Mouse (Mus musculus): ENCODE measurements around the gene Cd300a. TPM values are rescaled to one million over a fixed set of nuclear protein-coding genes. Genes with fewer than 3 reads are reported as not detected.
A peak's percentile ranks its signal among the peaks of the same experiment; 100 is the strongest.

The Cd300a gene
- 0.49 TPM in 2 replicates for polyA plus RNA-seq (2015; fragmentation: Nextera tagmentation; extraction: Ambion mirVana)

DNA sequence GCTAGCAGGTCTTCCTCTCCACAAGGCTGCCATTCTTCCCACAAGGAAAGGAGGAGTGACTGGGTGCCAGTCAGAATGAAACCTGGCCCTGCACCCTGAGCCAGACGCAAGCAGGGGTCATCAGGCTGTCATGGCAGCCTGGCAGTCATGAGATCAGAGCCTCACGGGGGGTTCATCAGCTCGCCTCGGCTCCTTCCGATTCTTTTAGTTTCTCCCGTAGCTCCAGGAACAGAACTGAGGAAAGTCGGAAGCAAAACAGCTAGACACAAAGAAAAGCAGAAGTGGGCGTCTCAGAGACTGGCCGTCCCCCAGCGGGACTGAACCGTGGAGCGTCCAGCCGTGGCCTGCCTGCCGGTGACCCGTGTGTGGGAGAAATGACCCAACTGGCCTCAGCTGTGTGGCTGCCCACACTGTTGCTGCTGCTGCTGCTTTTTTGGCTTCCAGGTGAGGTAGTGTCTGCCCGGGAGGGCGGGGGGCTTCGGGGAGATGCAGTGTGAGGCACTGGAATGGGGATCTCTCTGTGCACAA, at the start of gene Cd300a:
Gene Cd300a (plus strand): TSS at position 51 of the 528 bp plus-strand sequence.
- H3K9ac ChIP-seq = no peak within 1 kb of the TSS; the same call in 1 of the 2 replicates
- no peaks in the 10 kb centered on the region for H3K36me3 ChIP-seq (ENCODE audit: poor library complexity, severe bottlenecking)
- no peak for ATAC-seq
- no peak within 1 kb of the TSS for H3K4me3 ChIP-seq
- H3K27me3 ChIP-seq = no peaks in the 10 kb centered on the region
- H3K27ac ChIP-seq = no peak within 1 kb of the TSS
- no peak within 1 kb of the TSS for H3K4me2 ChIP-seq
- H3K9me3 ChIP-seq (replicated peaks) = no peaks in the 10 kb centered on the region
- WGBS = 74% methylated on average over 18 of the region's 18 CpGs
- no peaks in the 10 kb centered on the region for H3K4me1 ChIP-seq

DNA sequence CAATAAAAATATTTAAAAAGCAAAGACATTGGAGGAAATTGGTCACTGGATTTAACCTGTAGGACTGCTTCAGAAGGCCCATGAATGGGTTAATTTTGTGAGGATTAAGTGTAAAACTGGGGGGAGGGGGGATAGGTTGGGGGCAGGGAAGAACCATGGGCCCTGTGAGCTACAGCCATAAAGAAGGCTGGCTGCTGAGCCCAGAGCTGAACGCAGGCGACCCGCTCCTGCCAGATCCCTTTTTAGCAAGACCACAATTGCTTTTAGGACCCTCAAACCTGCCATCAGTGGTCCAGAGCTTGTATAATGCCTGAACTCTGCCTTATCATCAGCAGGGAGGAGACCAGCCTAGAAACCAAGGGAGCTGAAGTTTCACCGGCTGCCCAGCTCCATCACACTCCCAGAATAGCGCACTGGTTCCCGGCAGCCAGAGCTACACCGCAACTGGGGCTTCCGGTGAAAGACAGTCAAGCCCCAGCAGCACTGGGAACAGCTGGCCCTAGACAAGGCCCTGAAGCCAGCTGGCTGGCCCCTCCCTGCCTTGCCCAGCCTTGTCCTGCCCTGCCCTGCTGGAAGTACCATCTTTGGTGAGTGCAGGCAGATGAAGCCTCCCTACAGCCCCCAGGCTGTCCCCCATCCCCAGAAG, 45.9 kb upstream of the Cd300a start:
- Histone ChIP-seq H3K27me3 (peaks cover 4% of the 10 kb centered on the region), H3K9me3 (replicated peaks) (0 out of 2 replicates have a peak, but pooled peaks cover 5% of the 10 kb centered on the region), H3K4me3 (no peak overlapping the region), H3K27ac (no peak overlapping the region), H3K4me1 (peaks cover 6% of the 10 kb centered on the region), H3K36me3 (ENCODE audit: poor library complexity, severe bottlenecking) (no peaks in the 10 kb centered on the region), H3K9ac (peak overlapping the region; percentile 38; the same call in 1 of the 2 replicates), H3K4me2 (no peak overlapping the region)
- 5% methylated on average over 8 of the region's 8 CpGs for WGBS
- ATAC-seq = peak; percentile 50; the same call in 1 of the 2 replicates

DNA sequence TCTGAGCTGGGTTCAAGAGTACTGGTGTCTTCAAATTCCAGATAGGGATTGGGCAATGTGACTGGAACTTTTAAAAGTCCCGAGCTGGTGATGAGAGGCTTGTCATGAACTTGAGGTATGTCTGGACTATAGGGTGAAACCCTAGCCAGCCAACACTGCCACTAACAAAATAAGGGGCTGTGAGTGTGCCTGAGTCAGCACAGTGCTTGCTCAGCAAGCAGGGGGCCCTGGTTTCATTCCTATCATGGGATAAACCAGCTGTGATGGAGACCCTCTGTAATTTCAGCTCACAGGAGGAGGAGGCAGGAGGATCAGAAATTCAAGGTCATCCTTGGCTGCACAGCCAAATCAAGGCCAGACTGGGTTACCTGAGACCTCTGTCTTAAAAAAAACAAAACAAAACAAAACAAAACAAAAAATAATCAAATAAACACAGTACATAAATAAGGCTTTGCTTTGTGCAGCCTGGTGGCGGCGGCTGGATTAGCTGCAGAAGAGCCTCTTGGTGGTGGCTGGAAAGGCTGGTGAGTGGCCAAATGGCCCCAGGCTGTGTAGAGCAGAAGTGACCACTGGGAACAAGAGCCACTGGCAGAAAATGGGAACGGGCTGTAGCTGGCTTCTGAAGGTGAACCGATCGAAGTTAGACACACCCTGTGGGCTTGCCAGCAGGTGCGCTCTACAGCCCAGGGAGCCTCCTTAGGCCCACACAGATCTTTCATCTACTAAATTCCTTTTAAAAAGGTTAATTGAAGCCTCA, 45.2 kb upstream of the Cd300a start:
- H3K4me3 ChIP-seq = no peak overlapping the region
- H3K27ac ChIP-seq = no peak overlapping the region
- H3K9me3 ChIP-seq (replicated peaks) = 0 out of 2 replicates have a peak, but pooled peaks cover 5% of the 10 kb centered on the region
- H3K27me3 ChIP-seq = peaks cover 11% of the 10 kb centered on the region
- no peak overlapping the region for H3K4me2 ChIP-seq
- H3K9ac ChIP-seq = peak overlapping the region; percentile 38; the same call in 1 of the 2 replicates
- no peak for ATAC-seq
- H3K4me1 ChIP-seq = peaks cover 6% of the 10 kb centered on the region
- H3K36me3 ChIP-seq (ENCODE audit: poor library complexity, severe bottlenecking) = no peaks in the 10 kb centered on the region
- WGBS = 68% methylated on average over 7 of the region's 7 CpGs

DNA sequence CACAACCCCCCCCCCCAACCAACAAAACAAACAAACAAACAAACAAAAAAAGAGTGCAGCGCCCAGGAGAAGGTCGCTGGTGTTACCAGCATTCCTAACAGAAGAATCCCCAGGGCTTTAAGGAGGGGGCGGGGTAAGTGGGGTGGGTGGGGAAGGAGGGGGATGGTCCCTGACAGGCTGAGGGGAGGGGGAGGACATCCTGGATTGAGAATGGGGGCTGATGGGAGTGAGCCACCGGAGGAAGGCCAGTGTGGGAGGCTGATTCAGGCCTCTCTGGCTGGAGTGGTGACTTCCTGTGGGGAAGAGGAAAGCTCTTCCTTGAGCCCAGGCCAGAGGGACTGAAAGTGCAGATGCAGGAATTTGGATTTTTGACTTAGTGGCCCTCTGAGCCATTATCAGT, 43.5 kb upstream of the Cd300a start:
- no peak overlapping the region for H3K9ac ChIP-seq
- WGBS = 81% methylated on average over 4 of the region's 4 CpGs
- no peak for ATAC-seq
- H3K27me3 ChIP-seq = peaks cover 28% of the 10 kb centered on the region
- peaks cover 20% of the 10 kb centered on the region for H3K4me1 ChIP-seq
- H3K27ac ChIP-seq = no peak overlapping the region
- no peak overlapping the region for H3K4me2 ChIP-seq
- H3K4me3 ChIP-seq = no peak overlapping the region
- H3K36me3 ChIP-seq (ENCODE audit: poor library complexity, severe bottlenecking) = no peaks in the 10 kb centered on the region
- H3K9me3 ChIP-seq (replicated peaks) = no peaks in the 10 kb centered on the region

DNA sequence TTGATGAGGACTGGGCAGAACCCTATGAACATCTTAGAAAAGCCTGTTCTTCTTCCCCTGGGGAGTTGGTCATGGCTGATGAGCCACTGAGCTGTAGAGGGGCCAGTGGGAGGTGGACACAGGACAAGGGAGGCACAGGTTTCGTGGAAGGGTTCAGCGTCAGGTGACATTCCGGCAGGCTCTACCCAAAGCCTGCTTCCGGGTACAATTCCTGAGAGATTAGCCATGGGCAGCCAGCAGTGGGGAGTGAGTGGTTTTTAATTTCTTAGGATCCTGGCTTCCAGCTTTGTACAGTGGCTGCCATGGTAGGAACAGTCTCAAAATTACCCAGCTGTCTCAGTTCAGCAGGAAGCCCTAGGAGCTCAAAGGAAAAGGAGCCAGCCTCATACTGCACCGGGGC, 42.8 kb upstream of the Cd300a start:
- H3K27ac ChIP-seq = no peak overlapping the region
- H3K4me3 ChIP-seq = no peak overlapping the region
- 82% methylated on average over 5 of the region's 5 CpGs for WGBS
- H3K4me1 ChIP-seq = peaks cover 27% of the 10 kb centered on the region
- H3K27me3 ChIP-seq = peaks cover 35% of the 10 kb centered on the region
- H3K9ac ChIP-seq = no peak overlapping the region
- no peaks in the 10 kb centered on the region for H3K9me3 ChIP-seq (replicated peaks)
- no peak for ATAC-seq
- no peak overlapping the region for H3K4me2 ChIP-seq
- no peaks in the 10 kb centered on the region for H3K36me3 ChIP-seq (ENCODE audit: poor library complexity, severe bottlenecking)

DNA sequence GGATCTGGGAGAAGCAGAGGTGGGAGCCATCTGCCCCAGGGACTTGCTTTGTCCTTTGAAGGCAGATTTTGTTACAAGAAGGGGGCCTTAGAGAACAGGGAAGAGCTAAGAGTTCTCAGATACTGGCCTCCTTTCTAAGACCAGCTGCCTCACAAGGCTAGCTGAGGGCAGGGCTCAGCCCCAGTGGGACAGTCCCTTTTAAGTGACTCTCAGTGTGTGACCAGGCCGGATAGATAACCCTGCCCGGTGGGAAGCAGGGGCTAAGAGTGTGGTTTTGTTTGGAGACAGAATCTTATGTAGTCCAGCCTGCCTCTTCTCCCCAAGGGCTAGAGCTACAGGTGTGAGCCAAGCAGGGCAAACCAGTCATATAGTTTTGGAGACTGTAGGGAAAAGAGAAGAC, 40.3 kb upstream of the Cd300a start:
- no peaks in the 10 kb centered on the region for H3K36me3 ChIP-seq (ENCODE audit: poor library complexity, severe bottlenecking)
- no peak overlapping the region for H3K4me3 ChIP-seq
- H3K9me3 ChIP-seq (replicated peaks) = no peaks in the 10 kb centered on the region
- H3K4me1 ChIP-seq = peaks cover 29% of the 10 kb centered on the region
- no peak overlapping the region for H3K9ac ChIP-seq
- no peak overlapping the region for H3K27ac ChIP-seq
- H3K4me2 ChIP-seq = no peak overlapping the region
- WGBS = 6% methylated on average over 2 of the region's 2 CpGs
- peaks cover 60% of the 10 kb centered on the region for H3K27me3 ChIP-seq
- ATAC-seq = no peak

DNA sequence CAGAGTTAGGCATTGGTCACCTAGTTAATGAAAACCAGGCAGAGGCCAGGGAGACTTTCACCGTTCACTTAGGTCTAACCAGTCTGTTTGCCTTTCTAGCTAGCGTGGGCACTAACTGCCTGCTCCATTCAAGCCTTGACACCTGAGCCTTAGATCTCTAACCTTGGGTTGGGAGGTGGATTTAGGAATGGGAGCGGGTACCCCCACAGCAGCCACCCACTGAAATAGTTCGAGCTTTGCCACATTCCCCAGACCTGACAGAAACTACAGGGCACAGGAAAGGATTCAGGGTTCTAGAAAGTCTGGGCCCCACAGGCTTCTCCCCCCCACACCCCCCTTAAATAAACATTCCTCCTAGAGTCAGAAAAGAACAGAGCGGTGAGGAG, 39.8 kb upstream of the Cd300a start:
- no peak overlapping the region for H3K4me3 ChIP-seq
- no peak overlapping the region for H3K27ac ChIP-seq
- peaks cover 65% of the 10 kb centered on the region for H3K27me3 ChIP-seq
- no peak for ATAC-seq
- peak overlapping the region; percentile 98 for H3K4me2 ChIP-seq
- WGBS = 21% methylated on average over 5 of the region's 5 CpGs
- peaks cover 29% of the 10 kb centered on the region for H3K4me1 ChIP-seq
- H3K36me3 ChIP-seq (ENCODE audit: poor library complexity, severe bottlenecking) = no peaks in the 10 kb centered on the region
- no peak overlapping the region for H3K9ac ChIP-seq
- H3K9me3 ChIP-seq (replicated peaks) = no peaks in the 10 kb centered on the region

DNA sequence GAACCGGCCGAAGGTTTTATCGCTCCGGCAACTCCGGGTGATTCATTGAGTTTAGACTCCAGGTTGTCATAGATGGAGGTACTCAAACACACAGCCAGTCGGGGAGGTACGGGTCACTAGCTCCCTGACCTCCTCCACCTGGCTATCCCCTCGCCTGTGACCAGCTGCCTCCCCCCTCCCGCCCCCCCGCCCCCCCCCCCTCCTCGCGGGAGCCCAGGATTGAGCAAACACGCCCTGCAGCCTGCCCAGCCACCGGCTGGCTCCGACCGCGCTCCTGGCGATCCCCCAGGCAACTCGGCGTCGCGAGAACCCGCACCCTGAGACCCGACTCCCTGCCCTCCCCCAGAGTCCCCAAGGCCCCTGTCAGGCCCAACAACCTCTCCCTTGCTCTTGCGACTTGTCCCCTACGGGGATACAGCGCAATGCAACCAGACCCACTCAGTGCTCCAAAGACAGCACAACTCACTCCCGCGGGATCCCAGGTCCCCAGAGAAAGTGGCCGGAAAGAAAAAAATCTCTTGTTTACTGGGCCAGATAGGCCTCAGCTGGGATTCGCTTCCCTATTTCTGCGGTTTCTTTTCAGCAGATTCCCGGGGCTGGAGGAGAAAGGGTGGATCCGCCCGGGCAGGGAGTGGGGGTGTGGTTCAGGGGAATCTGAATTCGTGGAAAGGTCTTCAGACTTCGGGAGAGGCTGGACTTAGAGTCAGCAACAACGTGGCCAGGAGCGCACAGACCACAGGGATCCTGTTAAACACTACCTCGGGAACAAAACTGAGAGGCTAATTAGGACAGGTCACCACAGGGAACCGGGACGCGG, 39.2 kb upstream of the Cd300a start, which contains the start of gene Gprc5c:
Gene Gprc5c (plus strand): TSS at position 701 of the 817 bp plus-strand sequence.
- H3K36me3 ChIP-seq (ENCODE audit: poor library complexity, severe bottlenecking) = no peaks in the 10 kb centered on the region
- no peak within 1 kb of the TSS for H3K27ac ChIP-seq
- H3K9ac ChIP-seq = peak within 1 kb of the TSS; percentile 66
- ATAC-seq = no peak; the same call in 1 of the 2 replicates
- peaks cover 29% of the 10 kb centered on the region for H3K4me1 ChIP-seq
- WGBS = under 1% methylated on average over 27 of the region's 43 CpGs
- peaks cover 65% of the 10 kb centered on the region for H3K27me3 ChIP-seq
- no peaks in the 10 kb centered on the region for H3K9me3 ChIP-seq (replicated peaks)
- H3K4me2 ChIP-seq = peak within 1 kb of the TSS; percentile 98
- peak within 1 kb of the TSS; percentile 64 for H3K4me3 ChIP-seq

DNA sequence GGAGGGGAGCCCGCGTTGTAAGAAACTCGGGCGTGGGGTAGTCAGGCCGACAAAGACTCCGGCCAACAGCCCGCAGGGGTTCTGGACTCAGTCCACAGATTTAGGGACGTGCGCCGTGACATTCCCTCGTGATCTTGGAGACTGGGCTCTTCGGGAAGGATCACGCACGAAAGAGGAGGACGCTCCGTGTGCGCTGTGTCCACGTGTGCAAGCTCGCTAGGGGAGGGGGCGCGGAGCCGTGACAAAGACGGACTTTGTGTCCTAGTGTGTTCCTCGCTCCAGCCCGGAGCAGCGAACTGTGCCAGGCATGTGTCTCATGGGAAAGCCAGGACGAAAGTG, 38.6 kb upstream of the Cd300a start:
- no peaks in the 10 kb centered on the region for H3K36me3 ChIP-seq (ENCODE audit: poor library complexity, severe bottlenecking)
- peak overlapping the region; percentile 98 for H3K4me2 ChIP-seq
- peak overlapping the region; percentile 66 for H3K9ac ChIP-seq
- H3K9me3 ChIP-seq (replicated peaks) = no peaks in the 10 kb centered on the region
- no peak overlapping the region for H3K27ac ChIP-seq
- H3K27me3 ChIP-seq = peaks cover 65% of the 10 kb centered on the region
- H3K4me1 ChIP-seq = peaks cover 29% of the 10 kb centered on the region
- no peak; the same call in 1 of the 2 replicates for ATAC-seq
- under 1% methylated on average over 27 of the region's 27 CpGs for WGBS
- peak overlapping the region; percentile 64 for H3K4me3 ChIP-seq

DNA sequence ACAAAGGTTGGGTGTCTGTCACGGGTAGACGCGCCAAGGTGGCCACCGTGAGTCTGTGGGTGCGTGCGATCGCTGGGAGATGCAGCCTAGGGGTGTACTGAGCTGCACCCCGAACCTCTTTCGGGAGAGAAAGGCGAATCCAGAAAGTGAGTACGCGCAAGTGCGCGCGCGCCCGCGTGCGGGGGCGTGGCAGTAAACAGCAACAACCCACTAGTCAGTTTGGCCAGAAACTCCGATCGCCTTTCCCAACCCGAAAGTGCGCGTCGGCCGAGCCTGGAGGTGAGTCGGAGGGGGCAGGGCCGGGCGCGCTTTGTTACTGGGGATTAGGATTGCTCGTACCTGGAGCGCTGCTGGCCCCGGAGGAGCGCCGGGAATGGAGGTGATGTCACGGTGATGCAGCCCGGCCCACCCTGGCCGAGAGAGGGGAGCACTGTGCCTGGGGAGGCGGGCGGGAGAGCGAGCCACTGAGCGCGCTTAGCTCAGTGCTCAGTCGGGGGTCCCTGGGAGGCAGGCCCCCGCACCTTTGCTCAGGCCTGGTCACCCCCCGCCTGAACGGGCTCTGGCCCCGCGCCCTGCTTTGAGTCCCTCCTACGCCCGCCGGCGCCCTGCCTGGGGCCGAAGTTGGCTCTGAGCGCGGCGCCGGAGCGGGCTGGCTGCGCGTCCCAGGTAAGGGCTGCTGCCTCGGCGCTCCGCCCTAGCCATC, 38.1 kb upstream of the Cd300a start:
- under 1% methylated on average over 55 of the region's 65 CpGs for WGBS
- no peaks in the 10 kb centered on the region for H3K36me3 ChIP-seq (ENCODE audit: poor library complexity, severe bottlenecking)
- H3K27ac ChIP-seq = no peak overlapping the region
- peaks cover 65% of the 10 kb centered on the region for H3K27me3 ChIP-seq
- H3K4me2 ChIP-seq = peak overlapping the region; percentile 98
- no peaks in the 10 kb centered on the region for H3K9me3 ChIP-seq (replicated peaks)
- H3K4me1 ChIP-seq = peaks cover 29% of the 10 kb centered on the region
- peak overlapping the region; percentile 64 for H3K4me3 ChIP-seq
- H3K9ac ChIP-seq = peak overlapping the region; percentile 66
- ATAC-seq = peak; percentile 71
